Mouse (Mus musculus) lung, postnatal 0 days (tissue): ENCODE measurements at regions not wholly inside any gene's neighbourhood (a gene's known extent, or its start where the extent isn't known, plus 50 kb on each side); places are given as distances from the start of the nearest gene placed in this dataset.

ENCODE experiments used
- ATAC-seq: fragments of 200-750 bp; cut with Nextera tagmentation; 2 replicates; pipeline ENCODE4 v1.8.0; 2017; ENCODE audit warnings: moderate library complexity
- DNase-seq: peaks from one replicate; pipeline ENCODE4 v3.0.0-alpha.2; 2016; ENCODE audit warnings: low spot score
- H3K27ac ChIP-seq: fragments of 300-500 bp; sonication (generic); 2 replicates; pipeline ENCODE4 v1.5.1; 2014; ENCODE audit warnings: antibody characterized with exemption, mild to moderate bottlenecking, low read length, mixed read lengths
- H3K27me3 ChIP-seq: fragments of 300-500 bp; sonication (generic); replicated peaks from 2 replicates; pipeline ENCODE4 v1.6.1; 2014; ENCODE audit warnings: low read length, mixed read lengths; ENCODE audit not compliant: insufficient read depth
- H3K36me3 ChIP-seq: fragments of 300-500 bp; sonication (generic); 2 replicates; pipeline ENCODE4 v1.6.1; 2014; ENCODE audit warnings: low read length, mixed read lengths; ENCODE audit not compliant: insufficient read depth
- H3K4me1 ChIP-seq: fragments of 300-500 bp; sonication (generic); 2 replicates; pipeline ENCODE4 v1.6.1; 2014; ENCODE audit warnings: antibody characterized with exemption, low read depth, low read length, mixed read lengths; ENCODE audit not compliant: insufficient read depth
- H3K4me2 ChIP-seq: fragments of 300-500 bp; sonication (generic); replicated peaks from 2 replicates; pipeline ENCODE4 v1.6.1; 2014; ENCODE audit warnings: low read depth, mild to moderate bottlenecking, low read length, moderate library complexity, mixed read lengths
- H3K4me3 ChIP-seq: fragments of 300-500 bp; sonication (generic); 2 replicates; pipeline ENCODE4 v1.5.1; 2014; ENCODE audit warnings: low read depth, low read length
- H3K9ac ChIP-seq: fragments of 300-500 bp; sonication (generic); replicated peaks from 2 replicates; pipeline ENCODE4 v1.6.1; 2014; ENCODE audit warnings: low read depth, mild to moderate bottlenecking
- H3K9me3 ChIP-seq: fragments of 300-500 bp; sonication (generic); 2 replicates; pipeline ENCODE4 v1.6.1; 2016; ENCODE audit warnings: low read length, mixed read lengths
- CTCF ChIP-seq: IDR thresholded peaks from 2 replicates; pipeline ENCODE4 v1.5.1; 2016; ENCODE audit warnings: antibody characterized with exemption, mild to moderate bottlenecking
- EP300 ChIP-seq: IDR thresholded peaks from 2 replicates; pipeline ENCODE4 v1.6.1; 2016; ENCODE audit warnings: antibody characterized with exemption, mild to moderate bottlenecking, control low read depth
- WGBS: fragments of 180-500 bp; shearing (Covaris S2); extraction: QIAGEN DNeasy Blood & Tissue Kit; methylation state at CpG from one replicate; pipeline ENCODE4 v1.1.7; 2014; 5-methylcytosine and 5-hydroxymethylcytosine counted together

DNA sequence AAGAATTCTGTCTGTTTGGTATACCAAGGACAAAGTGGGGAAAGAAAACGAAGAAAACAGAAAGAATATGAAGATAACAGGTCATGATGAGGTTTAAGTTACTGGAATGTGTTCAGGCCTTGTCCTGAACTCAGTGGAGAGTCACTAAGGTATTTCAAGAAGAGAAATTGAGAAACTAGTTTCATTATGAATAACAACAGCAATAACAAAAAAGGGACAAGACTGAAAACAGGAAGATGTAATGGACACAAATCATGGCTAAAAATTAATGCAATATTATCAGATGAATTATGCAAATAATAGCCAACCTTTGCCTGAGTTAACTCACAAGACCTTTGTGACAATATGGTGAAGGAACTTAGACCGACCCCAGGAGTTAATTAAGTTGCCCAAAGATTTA, 530.2 kb upstream of the 2610301B20Rik start:
- Histone ChIP-seq H3K9ac (no peak overlapping the region), H3K4me1 (no peaks in the 10 kb centered on the region), H3K36me3 (no peaks in the 10 kb centered on the region), H3K27ac (no peak overlapping the region), H3K27me3 (no peaks in the 10 kb centered on the region), H3K4me3 (no peak overlapping the region), H3K9me3 (no peaks in the 10 kb centered on the region), H3K4me2 (no peak overlapping the region)
- WGBS, result 53% methylated on average over 2 of the region's 2 CpGs
- TF ChIP-seq CTCF, result no peak
- TF ChIP-seq EP300, result no peak
- no peak for DNase-seq
- no peak for ATAC-seq

DNA sequence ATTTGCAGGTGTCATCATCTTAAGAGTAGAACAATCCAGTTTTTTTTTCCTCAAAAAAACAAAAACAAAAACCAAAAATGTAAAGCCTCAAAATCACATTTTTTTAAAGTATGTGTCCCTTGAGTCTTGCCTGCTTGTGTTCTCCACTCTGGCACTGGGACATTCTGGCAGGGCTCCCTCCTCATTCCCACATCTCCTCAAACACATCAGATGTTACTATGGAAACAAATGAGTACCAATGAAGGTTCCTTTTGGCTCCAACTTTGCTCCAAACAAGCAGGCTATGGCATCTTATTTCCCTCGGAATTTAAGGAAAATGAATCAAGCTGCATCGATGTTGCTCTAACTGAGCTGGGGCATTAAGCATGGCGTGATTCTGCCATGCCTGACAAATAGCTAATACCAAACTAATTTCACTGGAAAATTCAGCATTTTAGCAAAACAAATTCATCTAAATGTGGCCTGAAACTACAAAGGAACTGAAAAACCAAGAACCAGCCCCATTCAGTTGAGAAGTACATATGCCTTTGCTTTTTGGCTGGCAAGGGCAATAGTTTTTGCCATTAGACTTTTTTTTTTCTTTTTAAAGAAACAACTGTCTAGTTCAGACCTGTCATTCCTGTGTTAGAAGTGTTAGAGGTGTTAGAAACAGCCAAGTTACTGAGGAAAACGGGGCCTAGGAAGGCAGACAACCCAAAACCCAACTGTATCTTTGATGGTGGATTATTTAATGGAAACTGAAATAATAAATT, 522.2 kb upstream of the 2610301B20Rik start:
- ATAC-seq, result no peak
- no peaks in the 10 kb centered on the region for H3K9me3 ChIP-seq
- DNase-seq, result no peak
- no peak overlapping the region for H3K4me2 ChIP-seq
- no peaks in the 10 kb centered on the region for H3K4me1 ChIP-seq
- H3K27me3 ChIP-seq, result no peaks in the 10 kb centered on the region
- 59% methylated on average over 4 of the region's 4 CpGs for WGBS
- TF ChIP-seq CTCF, result no peak
- no peak for TF ChIP-seq EP300
- H3K4me3 ChIP-seq, result no peak overlapping the region
- H3K27ac ChIP-seq, result no peak overlapping the region
- no peak overlapping the region for H3K9ac ChIP-seq
- no peaks in the 10 kb centered on the region for H3K36me3 ChIP-seq

DNA sequence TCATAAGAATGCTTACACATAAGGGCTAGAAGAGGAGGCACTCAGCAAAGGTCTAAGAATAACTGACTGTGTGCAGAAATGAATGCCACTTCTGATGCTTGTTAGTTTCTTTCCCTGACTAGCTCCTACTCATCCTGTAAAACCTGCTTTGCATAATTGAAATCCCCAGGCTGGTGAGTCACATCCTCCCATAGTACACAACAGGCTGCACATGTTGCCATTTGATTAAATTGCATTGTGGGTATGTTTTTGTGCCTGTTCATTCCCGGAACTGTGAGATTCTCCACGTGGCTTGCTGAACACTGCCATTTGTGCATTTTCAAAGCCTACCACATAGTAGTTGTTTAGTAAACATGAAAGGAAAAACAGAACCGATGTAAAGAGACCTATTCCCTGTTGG, 516.7 kb upstream of the 2610301B20Rik start:
- TF ChIP-seq EP300 (no peak), CTCF (no peak)
- Histone ChIP-seq H3K4me1 (no peaks in the 10 kb centered on the region), H3K27me3 (no peaks in the 10 kb centered on the region), H3K4me3 (no peak overlapping the region), H3K9ac (no peak overlapping the region), H3K36me3 (no peaks in the 10 kb centered on the region), H3K4me2 (no peak overlapping the region), H3K27ac (no peak overlapping the region), H3K9me3 (no peaks in the 10 kb centered on the region)
- ATAC-seq (no peak), DNase-seq (no peak)
- WGBS, result 68% methylated on average over 3 of the region's 3 CpGs

DNA sequence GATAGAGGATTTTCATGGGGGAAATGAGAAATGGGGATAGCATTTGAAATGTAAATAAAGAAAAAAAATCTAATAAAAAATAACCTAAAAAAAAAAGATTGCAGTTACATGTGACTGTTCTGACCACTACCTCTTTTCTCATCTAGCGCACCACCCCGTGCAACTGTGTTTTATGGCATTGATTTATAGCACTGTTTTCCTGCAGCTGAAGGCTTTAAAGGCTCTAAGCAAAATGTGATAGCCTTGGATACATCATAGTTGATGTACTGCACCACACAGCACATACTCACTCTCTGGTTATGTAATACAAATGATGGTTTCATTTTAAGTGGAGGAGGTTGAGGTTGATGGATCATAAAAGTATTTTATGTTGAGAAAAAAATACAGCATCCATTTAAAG, 484.5 kb upstream of the 2610301B20Rik start:
- WGBS, result 66% methylated on average over 2 of the region's 2 CpGs

DNA sequence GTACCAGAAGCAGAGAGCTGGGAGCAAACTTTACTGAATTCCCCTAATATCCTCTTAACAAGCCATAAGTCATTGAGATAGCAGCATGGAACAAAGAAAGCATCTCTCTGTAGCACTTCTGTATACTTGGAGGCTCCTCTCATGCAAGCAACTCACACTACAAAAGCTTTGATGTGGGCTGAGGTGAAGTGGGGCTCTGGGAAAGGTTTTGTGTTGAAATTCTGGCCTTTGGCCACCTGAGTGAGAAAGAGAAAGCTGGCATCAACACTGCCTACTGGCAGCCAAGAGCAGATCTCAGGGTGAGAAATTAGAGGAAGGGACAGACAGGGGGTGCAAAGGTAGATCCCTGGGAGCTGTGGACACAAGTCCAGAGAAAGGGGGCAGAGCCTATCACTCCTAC, 477.0 kb upstream of the 2610301B20Rik start:
- peak overlapping the region; percentile 35; the same call in 1 of the 2 replicates for H3K27ac ChIP-seq
- H3K4me1 ChIP-seq, result no peaks in the 10 kb centered on the region
- ATAC-seq (peak; percentile 92), DNase-seq (peak; percentile 84)
- no peak overlapping the region for H3K4me3 ChIP-seq
- H3K27me3 ChIP-seq, result no peaks in the 10 kb centered on the region
- TF ChIP-seq EP300, result peak; percentile 91
- no peak for TF ChIP-seq CTCF
- no peak overlapping the region for H3K4me2 ChIP-seq
- H3K9ac ChIP-seq, result no peak overlapping the region
- H3K36me3 ChIP-seq, result no peaks in the 10 kb centered on the region
- H3K9me3 ChIP-seq, result no peaks in the 10 kb centered on the region

More for the DNA sequence above, 484.5 kb upstream of the 2610301B20Rik start:
- no peak for TF ChIP-seq EP300
- TF ChIP-seq CTCF, result no peak
- no peaks in the 10 kb centered on the region for H3K4me1 ChIP-seq
- H3K27ac ChIP-seq, result no peak overlapping the region
- no peaks in the 10 kb centered on the region for H3K27me3 ChIP-seq
- H3K4me3 ChIP-seq, result no peak overlapping the region
- no peaks in the 10 kb centered on the region for H3K36me3 ChIP-seq
- no peak for ATAC-seq
- no peaks in the 10 kb centered on the region for H3K9me3 ChIP-seq
- no peak overlapping the region for H3K9ac ChIP-seq
- H3K4me2 ChIP-seq, result no peak overlapping the region
- no peak for DNase-seq

DNA sequence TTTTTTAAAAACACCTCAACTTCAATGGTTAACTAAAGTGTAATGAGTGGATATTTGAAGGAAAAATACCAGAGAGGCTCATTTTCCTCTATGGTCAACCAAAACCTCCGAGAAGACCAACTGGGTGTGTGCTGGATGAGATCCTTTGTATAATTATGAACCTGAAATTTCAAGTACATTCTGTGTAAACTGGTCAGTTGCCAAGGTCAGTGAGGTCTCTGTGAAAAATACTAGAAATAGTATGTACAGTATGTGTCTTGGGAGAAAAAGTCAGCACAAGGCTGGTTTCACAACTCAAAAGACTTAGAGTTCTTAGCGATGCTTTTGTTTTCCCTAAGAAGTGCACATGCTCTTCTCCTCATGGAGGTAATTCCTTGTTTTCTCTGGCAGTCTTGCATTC, 476.2 kb upstream of the 2610301B20Rik start:
- no peak overlapping the region for H3K27ac ChIP-seq
- no peaks in the 10 kb centered on the region for H3K27me3 ChIP-seq
- DNase-seq (peak; percentile 74), ATAC-seq (peak; percentile 75)
- no peaks in the 10 kb centered on the region for H3K9me3 ChIP-seq
- H3K4me3 ChIP-seq, result no peak overlapping the region
- no peaks in the 10 kb centered on the region for H3K36me3 ChIP-seq
- H3K9ac ChIP-seq, result no peak overlapping the region
- 48% methylated on average over 2 of the region's 2 CpGs for WGBS
- TF ChIP-seq EP300 (no peak), CTCF (no peak)
- H3K4me2 ChIP-seq, result no peak overlapping the region
- no peaks in the 10 kb centered on the region for H3K4me1 ChIP-seq
